Mouse (Mus musculus): ENCODE measurements around the gene Zfp287. TPM values are rescaled to one million over a fixed set of nuclear protein-coding genes. Genes with fewer than 3 reads are reported as not detected.
"Not testable (repeated sequence)": the region's sequence is repeated elsewhere in the genome, so short reads cannot be mapped to it uniquely, and the experiment has no call there.

Zfp287 gene
- 2.8 and 3.9 TPM in 2 replicates for polyA plus RNA-seq (2012; rRNA removed)

DNA sequence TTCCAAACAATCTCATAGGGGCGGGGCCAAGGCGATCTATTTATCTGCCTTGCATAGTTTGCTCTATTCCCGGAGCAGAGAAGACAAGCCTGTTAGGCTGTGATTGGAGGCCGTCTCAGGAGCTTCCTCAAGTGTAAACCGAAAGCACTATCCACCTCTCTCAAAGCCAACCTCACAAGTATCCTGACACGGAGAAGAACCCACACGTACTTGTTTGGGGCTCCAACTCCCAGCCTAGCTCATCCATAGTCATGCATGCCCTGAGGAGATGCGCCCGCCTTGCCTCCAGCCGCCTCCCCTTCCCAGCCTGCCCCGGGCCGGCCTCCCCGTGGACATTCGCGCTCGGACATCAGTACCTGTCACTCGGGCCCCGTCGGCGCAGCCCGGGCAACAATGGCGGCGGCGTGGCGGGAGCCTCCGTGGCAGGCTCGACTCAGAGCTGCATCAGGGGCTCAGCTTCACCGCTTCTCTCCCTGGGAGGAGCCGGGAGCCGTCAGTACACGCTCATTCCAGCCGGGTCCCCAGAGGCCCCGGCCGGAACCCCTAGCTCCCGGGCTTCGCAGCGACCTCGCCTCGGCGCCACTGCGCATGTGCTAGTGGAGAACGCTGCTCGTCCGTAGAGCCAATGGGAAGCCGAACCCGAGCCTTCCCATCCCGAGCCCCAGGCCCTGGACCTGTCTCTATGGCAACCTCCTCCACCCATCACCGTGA, at the start of gene Zfp287:
Gene Zfp287, minus strand, starts transcription at position 595 of the 711 bp plus-strand sequence.
- under 1% methylated on average over 48 of the region's 48 CpGs for WGBS
- Histone ChIP-seq H3K4me1 (ENCODE audit: control insufficient read depth, insufficient read depth, low read length) (peaks cover 3% of the 10 kb centered on the region; the same call in 1 of the 2 replicates), H3K4me3 (replicated peaks; ENCODE audit: extremely low read depth, low read depth, low read length) (peak within 1 kb of the TSS; percentile 81)
- TF ChIP-seq CTCF (IDR thresholded peaks at IDR 0.05; ENCODE audit: insufficient read depth, low read length), result no peak
- no peak for TF ChIP-seq POLR2A (IDR thresholded peaks at IDR 0.05; ENCODE audit: borderline replicate concordance, extremely low read depth, low read depth, low read length)
- peak; percentile 77 for DNase-seq

DNA sequence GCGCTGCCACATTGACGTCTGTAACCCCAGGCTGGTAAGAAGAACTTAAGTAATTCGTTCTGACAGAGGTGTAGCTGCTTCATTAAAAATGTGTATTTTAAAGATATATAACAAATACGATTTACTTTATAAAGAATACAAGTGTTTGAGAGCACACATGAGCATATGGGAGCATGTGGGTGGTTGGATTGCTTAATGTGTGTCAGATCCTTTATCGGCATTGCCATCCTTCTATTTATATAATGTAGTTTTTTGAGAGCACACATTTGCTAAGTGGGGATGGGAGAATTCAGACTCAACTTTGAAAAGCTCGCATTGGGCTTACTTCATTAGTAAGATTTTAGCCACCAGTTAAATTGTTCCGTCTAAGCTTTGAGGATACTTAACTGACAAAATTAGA, 44.8 kb upstream of the Zfp287 start:
- 95% methylated on average over 7 of the region's 7 CpGs for WGBS
- TF ChIP-seq POLR2A (IDR thresholded peaks at IDR 0.05; ENCODE audit: borderline replicate concordance, extremely low read depth, low read depth, low read length), result no peak
- TF ChIP-seq CTCF (IDR thresholded peaks at IDR 0.05; ENCODE audit: insufficient read depth, low read length), result no peak
- DNase-seq, result no peak
- H3K4me3 ChIP-seq (replicated peaks; ENCODE audit: extremely low read depth, low read depth, low read length), result no peak overlapping the region
- no peaks in the 10 kb centered on the region for H3K4me1 ChIP-seq (ENCODE audit: control insufficient read depth, insufficient read depth, low read length)

DNA sequence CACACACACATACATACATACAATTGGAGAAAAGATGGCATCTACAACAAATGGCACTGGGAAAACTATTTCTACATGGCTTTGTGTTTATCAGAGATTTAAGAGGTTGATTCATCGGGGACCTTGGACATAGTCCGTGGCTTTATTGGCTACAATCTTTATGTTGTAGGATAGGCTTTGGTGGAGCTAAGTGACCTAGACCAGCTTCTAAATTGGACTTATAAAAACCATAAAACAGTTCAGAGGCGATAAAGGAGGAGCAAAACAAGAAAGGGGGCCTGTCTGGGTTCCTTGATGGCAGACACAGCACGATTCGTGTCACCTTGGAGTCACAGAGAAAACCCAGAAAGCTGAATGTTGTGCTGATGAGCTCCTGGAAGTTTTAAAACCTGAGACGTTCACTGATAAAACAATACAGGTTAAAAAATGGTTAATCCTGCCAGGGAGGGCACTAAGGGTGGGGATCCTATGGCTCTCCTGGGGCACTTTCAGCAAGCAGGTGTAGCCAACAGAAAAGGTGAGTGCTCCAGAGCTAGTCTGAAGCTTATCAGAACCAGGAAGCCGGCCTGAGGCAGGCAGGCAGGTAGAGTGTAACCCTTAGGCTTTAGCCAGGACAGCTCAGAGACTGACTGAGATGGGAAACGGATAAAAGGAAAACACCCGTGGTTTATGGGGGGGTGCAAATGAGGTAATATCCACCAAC, 29.2 kb upstream of the Zfp287 start:
- 70% methylated on average over 9 of the region's 9 CpGs for WGBS
- Histone ChIP-seq H3K4me1 (ENCODE audit: control insufficient read depth, insufficient read depth, low read length) (no peaks in the 10 kb centered on the region), H3K4me3 (replicated peaks; ENCODE audit: extremely low read depth, low read depth, low read length) (no peak overlapping the region)
- no peak for DNase-seq
- TF ChIP-seq POLR2A (IDR thresholded peaks at IDR 0.05; ENCODE audit: borderline replicate concordance, extremely low read depth, low read depth, low read length) (no peak), CTCF (IDR thresholded peaks at IDR 0.05; ENCODE audit: insufficient read depth, low read length) (no peak)

DNA sequence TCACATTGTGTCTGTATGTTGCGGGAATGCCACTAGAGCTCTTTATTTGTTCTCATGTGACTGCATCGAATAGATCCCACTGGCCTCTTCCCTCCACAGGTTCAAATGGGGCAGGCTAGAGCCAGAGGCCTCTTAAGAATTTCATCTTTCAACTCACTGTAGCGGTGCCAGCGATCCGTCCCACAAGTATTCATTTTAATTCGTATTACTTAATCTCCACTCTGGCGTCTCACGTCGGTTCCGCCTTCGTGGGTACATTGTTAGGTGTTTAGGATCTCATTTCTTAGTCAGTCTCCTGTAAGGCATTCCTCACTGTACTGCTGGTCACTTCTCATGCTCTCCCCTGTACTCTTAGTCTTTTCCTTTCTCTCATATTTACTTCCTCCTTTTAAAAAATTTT, 26.8 kb upstream of the Zfp287 start:
- TF ChIP-seq POLR2A (IDR thresholded peaks at IDR 0.05; ENCODE audit: borderline replicate concordance, extremely low read depth, low read depth, low read length) (no peak), CTCF (IDR thresholded peaks at IDR 0.05; ENCODE audit: insufficient read depth, low read length) (no peak)
- H3K4me3 ChIP-seq (replicated peaks; ENCODE audit: extremely low read depth, low read depth, low read length), result no peak overlapping the region
- DNase-seq, result no peak
- 89% methylated on average over 11 of the region's 11 CpGs for WGBS
- H3K4me1 ChIP-seq (ENCODE audit: control insufficient read depth, insufficient read depth, low read length), result no peaks in the 10 kb centered on the region

DNA sequence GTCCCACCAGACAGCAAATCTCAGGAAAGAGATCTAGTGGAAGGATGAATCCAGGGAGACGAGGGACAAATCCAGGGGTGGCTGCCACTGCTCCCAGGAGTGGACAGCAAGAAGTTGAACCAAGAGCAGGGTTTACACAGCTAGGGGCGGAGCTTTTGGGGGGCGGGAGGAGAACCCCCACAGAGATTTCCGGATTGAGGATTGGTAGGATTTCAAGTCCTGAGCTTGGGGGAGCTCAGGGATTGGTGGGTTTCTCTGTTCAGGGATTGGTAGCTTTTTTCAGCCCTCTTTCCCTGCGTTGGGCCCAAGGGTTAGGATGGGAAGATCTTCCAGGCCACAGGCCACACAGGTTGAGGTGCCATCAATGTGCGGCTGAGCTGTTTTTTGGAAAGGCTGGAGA, 26.2 kb upstream of the Zfp287 start:
- DNase-seq, result no peak
- 83% methylated on average over 6 of the region's 6 CpGs for WGBS
- TF ChIP-seq CTCF (IDR thresholded peaks at IDR 0.05; ENCODE audit: insufficient read depth, low read length) (no peak), POLR2A (IDR thresholded peaks at IDR 0.05; ENCODE audit: borderline replicate concordance, extremely low read depth, low read depth, low read length) (no peak)
- no peak overlapping the region for H3K4me3 ChIP-seq (replicated peaks; ENCODE audit: extremely low read depth, low read depth, low read length)
- no peaks in the 10 kb centered on the region for H3K4me1 ChIP-seq (ENCODE audit: control insufficient read depth, insufficient read depth, low read length)

DNA sequence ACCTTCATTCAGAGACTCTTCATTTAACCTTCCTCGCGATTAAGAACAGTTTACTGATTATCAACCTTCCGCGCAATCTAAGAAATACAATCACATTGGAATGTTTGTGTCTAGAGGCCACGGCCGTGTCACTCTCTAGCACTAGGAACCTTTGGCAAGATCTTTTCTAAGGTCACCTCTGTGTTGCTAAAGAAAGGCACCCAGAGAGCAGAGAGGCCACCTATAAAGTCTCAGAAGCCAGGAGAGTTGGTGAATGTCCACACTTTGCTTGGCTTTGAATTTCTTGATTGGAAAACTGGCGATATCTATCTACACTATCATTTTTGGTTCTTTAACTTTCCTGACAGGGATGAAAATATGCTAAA, 25.4 kb upstream of the Zfp287 start:
- no peaks in the 10 kb centered on the region for H3K4me1 ChIP-seq (ENCODE audit: control insufficient read depth, insufficient read depth, low read length)
- TF ChIP-seq CTCF (IDR thresholded peaks at IDR 0.05; ENCODE audit: insufficient read depth, low read length) (no peak), POLR2A (IDR thresholded peaks at IDR 0.05; ENCODE audit: borderline replicate concordance, extremely low read depth, low read depth, low read length) (no peak)
- 4% methylated on average over 7 of the region's 7 CpGs for WGBS
- no peak for DNase-seq
- no peak overlapping the region for H3K4me3 ChIP-seq (replicated peaks; ENCODE audit: extremely low read depth, low read depth, low read length)

DNA sequence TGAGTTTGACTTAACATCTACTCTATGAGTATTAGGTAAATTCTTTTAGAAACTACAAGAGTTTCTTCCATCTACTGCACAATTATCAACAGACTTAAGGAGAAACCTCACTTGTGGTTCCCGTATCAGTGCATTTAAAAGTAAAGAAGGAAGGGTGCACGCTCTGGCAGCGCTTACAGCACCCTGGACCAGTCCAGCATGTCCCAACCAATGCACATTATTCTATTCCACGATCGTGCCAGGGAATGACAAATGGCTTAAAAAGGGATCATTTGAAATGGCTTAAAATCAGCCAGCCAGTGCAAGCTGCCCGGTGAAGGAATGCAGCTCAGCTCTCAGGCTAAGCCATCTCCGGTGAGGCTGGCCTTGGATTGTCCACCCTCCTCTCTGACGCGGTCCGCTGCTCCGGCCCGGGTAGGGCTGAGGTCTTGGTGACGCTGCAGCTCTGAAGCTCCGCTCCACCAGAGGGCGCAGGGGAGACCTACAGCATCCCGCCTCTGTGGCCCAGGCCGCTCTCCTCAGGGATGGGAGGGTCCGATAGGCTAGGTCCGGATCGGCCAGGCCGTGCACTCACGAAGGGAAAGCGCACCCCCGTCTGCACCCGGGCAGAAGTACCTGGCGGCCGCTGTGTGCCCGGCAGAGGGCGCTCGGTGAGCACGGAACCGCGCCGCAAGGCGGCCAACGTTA, 24.9 kb upstream of the Zfp287 start:
- no peaks in the 10 kb centered on the region for H3K4me1 ChIP-seq (ENCODE audit: control insufficient read depth, insufficient read depth, low read length)
- TF ChIP-seq POLR2A (IDR thresholded peaks at IDR 0.05; ENCODE audit: borderline replicate concordance, extremely low read depth, low read depth, low read length), result no peak
- peak; percentile 64 for TF ChIP-seq CTCF (IDR thresholded peaks at IDR 0.05; ENCODE audit: insufficient read depth, low read length)
- DNase-seq, result peak; percentile 93
- H3K4me3 ChIP-seq (replicated peaks; ENCODE audit: extremely low read depth, low read depth, low read length), result no peak overlapping the region
- 8% methylated on average over 36 of the region's 36 CpGs for WGBS

DNA sequence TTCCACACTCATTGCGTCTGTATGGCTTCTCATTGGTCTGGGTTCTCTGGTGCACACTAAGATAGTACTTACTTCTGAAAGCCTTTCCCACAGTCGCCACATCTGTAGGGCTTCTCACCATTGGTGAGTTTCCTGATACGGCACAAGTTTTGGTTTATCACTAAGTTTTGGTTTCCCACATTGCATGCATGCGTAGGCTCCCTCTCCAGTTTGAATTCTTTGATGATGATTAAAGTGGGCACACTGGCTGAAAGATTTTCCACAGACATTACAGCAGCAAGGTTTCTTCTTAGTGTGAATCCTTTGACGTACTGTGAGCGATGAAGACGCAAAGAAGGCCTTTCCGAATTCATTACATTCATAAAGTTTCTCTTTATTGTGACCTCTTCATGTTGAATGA, 21.1 kb upstream of the Zfp287 start, which contains the start of gene Gm10428:
Gene Gm10428, plus strand, starts transcription at position 321 of the 400 bp plus-strand sequence.
- TF ChIP-seq CTCF (IDR thresholded peaks at IDR 0.05; ENCODE audit: insufficient read depth, low read length) (no peak), POLR2A (IDR thresholded peaks at IDR 0.05; ENCODE audit: borderline replicate concordance, extremely low read depth, low read depth, low read length) (no peak)
- Histone ChIP-seq H3K4me1 (ENCODE audit: control insufficient read depth, insufficient read depth, low read length) (no peaks in the 10 kb centered on the region), H3K4me3 (replicated peaks; ENCODE audit: extremely low read depth, low read depth, low read length) (no peak within 1 kb of the TSS)
- no peak for DNase-seq
- WGBS, result 89% methylated on average over 8 of the region's 8 CpGs

DNA sequence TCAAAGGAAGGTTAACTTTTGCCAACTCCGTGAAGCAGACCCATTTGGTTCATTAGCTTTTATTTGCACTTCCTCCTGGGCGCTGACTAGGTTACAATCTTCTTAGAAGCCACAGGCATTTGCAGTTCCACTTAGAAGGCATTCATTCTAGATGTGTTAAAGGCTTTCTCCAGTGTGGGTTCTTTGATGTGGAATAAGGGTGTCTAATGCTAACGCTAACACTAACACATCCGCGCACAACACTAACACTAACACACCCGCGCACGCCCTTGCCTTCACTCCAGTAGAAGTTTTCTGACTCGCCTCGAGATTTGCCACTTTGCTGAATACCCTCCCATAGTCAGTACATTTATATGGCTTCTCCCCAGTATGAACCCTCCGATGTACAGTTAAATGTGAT, 20.5 kb upstream of the Zfp287 start:
- Histone ChIP-seq H3K4me3 (replicated peaks; ENCODE audit: extremely low read depth, low read depth, low read length) (no peak overlapping the region), H3K4me1 (ENCODE audit: control insufficient read depth, insufficient read depth, low read length) (no peaks in the 10 kb centered on the region)
- DNase-seq, result no peak
- no peak for TF ChIP-seq CTCF (IDR thresholded peaks at IDR 0.05; ENCODE audit: insufficient read depth, low read length)
- no peak for TF ChIP-seq POLR2A (IDR thresholded peaks at IDR 0.05; ENCODE audit: borderline replicate concordance, extremely low read depth, low read depth, low read length)
- 48% methylated on average over 11 of the region's 11 CpGs for WGBS

DNA sequence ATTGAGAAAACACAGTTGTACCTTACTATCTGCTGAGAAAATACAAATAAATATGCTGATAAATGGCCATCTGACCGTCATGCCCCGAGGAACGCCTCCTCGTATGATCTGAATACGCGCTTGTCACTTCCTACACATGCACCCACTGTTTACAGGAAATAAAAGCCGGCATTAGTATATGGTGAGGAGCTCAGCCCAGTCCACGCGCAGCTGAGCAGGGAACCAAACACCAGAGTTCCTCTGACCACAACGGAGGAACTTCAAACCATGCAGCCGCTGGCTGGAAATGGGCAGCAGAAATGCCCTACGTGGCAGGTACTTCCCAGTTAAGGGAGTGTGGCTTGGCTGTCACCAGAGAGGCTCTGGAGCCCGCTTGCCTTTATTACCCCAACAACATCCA, 17.7 kb upstream of the Zfp287 start:
- H3K4me1 ChIP-seq (ENCODE audit: control insufficient read depth, insufficient read depth, low read length); DNase-seq; H3K4me3 ChIP-seq (replicated peaks; ENCODE audit: extremely low read depth, low read depth, low read length): not testable (repeated sequence)
- 60% methylated on average over 13 of the region's 13 CpGs for WGBS
